Mouse (Mus musculus): ENCODE data around the gene Macrod2.

- no peak for TF ChIP-seq CTCF (IDR thresholded peaks at IDR 0.05; ENCODE audit: control insufficient read depth, insufficient read depth, insufficient replicate concordance, low read depth, low read length)
- no peak for TF ChIP-seq POLR2A (IDR thresholded peaks at IDR 0.05; ENCODE audit: control insufficient read depth, low read depth, low read length)
Observed at GRCm38 (mm10) chr2:140448636-140449035, 53.5 kb downstream of the Macrod2 start.

All from testis, adult 2 months (tissue).